Mouse (Mus musculus) lung, embryonic 14.5 days (tissue): ENCODE results near the gene Iltifb. TPM values are rescaled to one million over a fixed set of nuclear protein-coding genes. Genes with fewer than 3 reads are reported as not detected.
A peak's percentile ranks its signal among the peaks of the same experiment; 100 is the strongest.
"Not testable (repeated sequence)": the region's sequence is repeated elsewhere in the genome, so short reads cannot be mapped to it uniquely, and the experiment has no call there.

Experiments
- ATAC-seq: fragments of 200-750 bp; cut with Nextera tagmentation; 2 replicates; pipeline ENCODE4 v1.8.0; 2017; ENCODE audit warnings: mild to moderate bottlenecking, moderate TSS enrichment, moderate library complexity; ENCODE audit not compliant: insufficient read depth
- DNase-seq: peaks from one replicate; pipeline ENCODE4 v3.0.0-alpha.2; 2015
- H3K27ac ChIP-seq: fragments of 300-500 bp; sonication (generic); 2 replicates; pipeline ENCODE4 v1.5.1; 2014; ENCODE audit warnings: low read depth, mild to moderate bottlenecking, moderate library complexity
- H3K27me3 ChIP-seq: fragments of 300-500 bp; sonication (generic); 2 replicates; pipeline ENCODE4 v1.6.1; 2014; ENCODE audit warnings: low read length, control low read depth; ENCODE audit not compliant: insufficient read depth
- H3K36me3 ChIP-seq: fragments of 300-500 bp; sonication (generic); 2 replicates; pipeline ENCODE4 v1.6.1; 2014; ENCODE audit warnings: control low read depth; ENCODE audit not compliant: insufficient read depth
- H3K4me1 ChIP-seq: fragments of 300-500 bp; sonication (generic); 2 replicates; pipeline ENCODE4 v1.6.1; 2014; ENCODE audit warnings: antibody characterized with exemption, control low read depth; ENCODE audit not compliant: insufficient read depth
- H3K4me2 ChIP-seq: fragments of 300-500 bp; sonication (generic); 2 replicates; pipeline ENCODE4 v1.6.1; 2014; ENCODE audit warnings: mild to moderate bottlenecking
- H3K4me3 ChIP-seq: fragments of 300-500 bp; sonication (generic); 2 replicates; pipeline ENCODE4 v1.5.1; 2014; ENCODE audit warnings: low read depth, low read length
- H3K9ac ChIP-seq: fragments of 300-500 bp; sonication (generic); 2 replicates; pipeline ENCODE4 v1.6.1; 2014
- H3K9me3 ChIP-seq: fragments of 300-500 bp; sonication (generic); 2 replicates; pipeline ENCODE4 v1.6.1; 2016; ENCODE audit warnings: low read depth, low read length, control low read depth
- CTCF ChIP-seq: IDR thresholded peaks from 2 replicates; pipeline ENCODE4 v1.5.1; 2016; ENCODE audit warnings: antibody characterized with exemption, low read depth
- WGBS: fragments of 180-500 bp; shearing (Covaris S2); extraction: QIAGEN DNeasy Blood & Tissue Kit; methylation state at CpG from one replicate; pipeline ENCODE4 v1.1.7; 2014; 5-methylcytosine and 5-hydroxymethylcytosine counted together
- polyA plus RNA-seq: library from polyadenylated mRNA; unstranded; fragments of >200 nt; fragmentation: Nextera tagmentation; extraction: Ambion mirVana; gene quantifications from 2 replicates; pipeline ENCODE4 v1.2.1, GENCODE M21; 2014

Iltifb gene
- polyA plus RNA-seq, 1 experiment from 2014 or later: not detected

DNA sequence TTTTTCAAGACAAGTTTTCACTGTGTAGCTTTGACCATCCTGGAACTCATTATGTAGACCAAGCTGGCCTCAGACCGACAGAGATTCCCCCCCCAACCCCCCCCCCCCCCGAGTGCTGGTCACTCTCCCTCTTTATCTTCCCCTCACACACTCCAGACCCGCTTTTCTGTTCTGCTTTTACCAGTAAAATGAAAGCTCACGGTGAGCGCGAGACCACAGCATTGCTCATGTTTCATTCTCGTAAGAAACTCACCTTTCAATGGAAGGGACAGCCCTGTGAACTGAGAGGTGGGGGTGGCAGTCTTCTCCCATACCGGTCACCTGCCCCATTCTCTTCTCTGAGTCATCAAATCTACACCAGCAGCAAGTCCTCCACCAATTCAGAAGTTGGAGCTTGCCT lies 26.0 kb downstream of the Iltifb start:
- H3K9me3 ChIP-seq, H3K4me1 ChIP-seq, H3K36me3 ChIP-seq, ATAC-seq, H3K27ac ChIP-seq, H3K4me3 ChIP-seq, H3K4me2 ChIP-seq, H3K27me3 ChIP-seq, DNase-seq, H3K9ac ChIP-seq: not testable (repeated sequence)
- WGBS: no CpG with 5 or more reads among the region's 8 CpGs

- not testable (repeated sequence) for H3K4me3 ChIP-seq, H3K4me1 ChIP-seq, H3K27me3 ChIP-seq, DNase-seq, H3K9me3 ChIP-seq, ATAC-seq, H3K9ac ChIP-seq, H3K4me2 ChIP-seq, H3K27ac ChIP-seq, H3K36me3 ChIP-seq
- WGBS: no CpG with 5 or more reads among the region's 13 CpGs
Observed at GRCm38 (mm10) chr10:118258388-118258787, 36.5 kb downstream of the Iltifb start, which contains the start of gene Gm32802. TSS of gene Gm32802 (plus strand) at chr10:118258688.

- Histone ChIP-seq H3K4me1 (no peaks in the 10 kb centered on the region), H3K9me3 (no peaks in the 10 kb centered on the region), H3K9ac (no peak overlapping the region), H3K36me3 (no peaks in the 10 kb centered on the region), H3K27ac (no peak overlapping the region), H3K27me3 (no peaks in the 10 kb centered on the region), H3K4me2 (no peak overlapping the region), H3K4me3 (no peak overlapping the region)
- 34% methylated on average over 10 of the region's 10 CpGs for WGBS
- peak; percentile 72 for TF ChIP-seq CTCF
- ATAC-seq: peak; percentile 52; the same call in 1 of the 2 replicates
- DNase-seq: peak; percentile 78
Observed at GRCm38 (mm10) chr10:118250852-118251295, 44.0 kb downstream of the Iltifb start.

- not testable (repeated sequence) for H3K27me3 ChIP-seq, H3K4me2 ChIP-seq, H3K4me3 ChIP-seq, H3K9me3 ChIP-seq, DNase-seq, H3K27ac ChIP-seq, H3K4me1 ChIP-seq, ATAC-seq, H3K36me3 ChIP-seq, H3K9ac ChIP-seq
- WGBS: 66% methylated on average over 11 of the region's 11 CpGs
Observed at GRCm38 (mm10) chr10:118249006-118249595, 45.7 kb downstream of the Iltifb start.

DNA sequence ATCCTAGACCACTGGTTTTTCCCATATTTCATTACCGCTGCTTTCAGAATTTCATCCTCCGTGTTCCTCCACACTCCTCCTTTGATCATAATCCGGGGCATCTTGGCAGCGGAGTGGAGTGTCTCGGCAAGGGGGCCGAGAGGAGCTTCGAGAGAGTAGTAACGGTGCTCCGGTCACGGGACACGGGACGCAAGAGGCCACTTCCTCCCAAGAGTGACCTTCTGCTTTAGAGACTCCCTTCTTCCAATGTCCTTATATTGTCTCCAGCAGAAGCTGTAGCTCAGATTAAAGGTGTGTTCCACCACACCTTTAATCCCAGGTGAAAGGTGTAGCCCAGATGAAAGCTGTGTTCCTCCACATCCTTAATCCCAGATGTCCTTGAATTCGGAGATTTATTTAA lies 54.2 kb downstream of the Iltifb start, which contains the start of gene Gm32717:
Gene Gm32717 (minus strand): TSS at position 101 of the 400 bp plus-strand sequence.
- DNase-seq, H3K9ac ChIP-seq, H3K4me3 ChIP-seq, H3K9me3 ChIP-seq, H3K27ac ChIP-seq, H3K4me2 ChIP-seq, ATAC-seq, H3K4me1 ChIP-seq, H3K36me3 ChIP-seq, H3K27me3 ChIP-seq: not testable (repeated sequence)
- no CpG with 5 or more reads among the region's 13 CpGs for WGBS

Other genes with a start within 250 kb of the Iltifb start
- gene Mdm1, start 153.2 kb downstream of the Iltifb start, polyA plus RNA-seq: 38.0 and 40.3 TPM in 2 replicates
- gene Il22, start 90.1 kb downstream of the Iltifb start, polyA plus RNA-seq: not detected in 2 replicates
- gene Gm32717, start 54.3 kb downstream of the Iltifb start, polyA plus RNA-seq: not detected in 2 replicates
- gene Gm32802, start 36.4 kb downstream of the Iltifb start, polyA plus RNA-seq: not detected in 2 replicates
- gene Gm9040, start 31.9 kb upstream of the Iltifb start, polyA plus RNA-seq: not detected in 2 replicates
- gene Gm9044, start 37.4 kb upstream of the Iltifb start, polyA plus RNA-seq: not detected in 2 replicates
- not detected in 2 replicates for gene Gm9045, start 42.8 kb upstream of the Iltifb start, polyA plus RNA-seq
- gene Gm9046, start 48.2 kb upstream of the Iltifb start, polyA plus RNA-seq: not detected in 2 replicates
- not detected in 2 replicates for gene Gm9048, start 53.6 kb upstream of the Iltifb start, polyA plus RNA-seq
- not detected in 2 replicates for gene Gm9049, start 59.1 kb upstream of the Iltifb start, polyA plus RNA-seq
- not detected in 2 replicates for gene Ifng, start 146.0 kb upstream of the Iltifb start, polyA plus RNA-seq